Mouse (Mus musculus) midbrain, embryonic 10.5 days (tissue): Measurements from ENCODE around the gene Ksr2. TPM values are rescaled to one million over a fixed set of nuclear protein-coding genes. Genes with fewer than 3 reads are reported as not detected.

Experiments
- DNase-seq: peaks from one replicate; pipeline ENCODE4 v3.0.0-alpha.2; 2017; ENCODE audit warnings: low spot score
- H3K27ac ChIP-seq: fragments of 300-500 bp; sonication (generic); replicated peaks from 2 replicates; pipeline ENCODE4 v1.5.1; 2016; ENCODE audit warnings: mild to moderate bottlenecking
- H3K27me3 ChIP-seq: fragments of 300-500 bp; sonication (generic); 2 replicates; pipeline ENCODE4 v1.6.1; 2016; ENCODE audit warnings: low read depth, mild to moderate bottlenecking; ENCODE audit not compliant: poor library complexity, severe bottlenecking
- H3K36me3 ChIP-seq: fragments of 300-500 bp; sonication (generic); 2 replicates; pipeline ENCODE4 v1.6.1; 2016; ENCODE audit warnings: mild to moderate bottlenecking, moderate library complexity
- H3K4me1 ChIP-seq: fragments of 300-500 bp; sonication (generic); 2 replicates; pipeline ENCODE4 v1.6.1; 2016
- H3K4me3 ChIP-seq: fragments of 300-500 bp; sonication (generic); 2 replicates; pipeline ENCODE4 v1.5.1; 2016; ENCODE audit warnings: mild to moderate bottlenecking, moderate library complexity
- H3K9me3 ChIP-seq: fragments of 300-500 bp; sonication (generic); replicated peaks from 2 replicates; pipeline ENCODE4 v1.6.1; 2016; ENCODE audit warnings: mild to moderate bottlenecking
- WGBS: fragments of 180-500 bp; shearing (Covaris S2); methylation state at CpG from one replicate; pipeline ENCODE4 v1.1.7; 2016; 5-methylcytosine and 5-hydroxymethylcytosine counted together
- polyA plus RNA-seq: library from polyadenylated mRNA; unstranded; fragments of >200 nt; fragmentation: Nextera tagmentation; extraction: Ambion mirVana; gene quantifications from 2 replicates; pipeline ENCODE4 v1.2.1, GENCODE M21; 2016

Ksr2 gene
- polyA plus RNA-seq, 1 experiment from 2014 or later = 0.52 TPM

DNA sequence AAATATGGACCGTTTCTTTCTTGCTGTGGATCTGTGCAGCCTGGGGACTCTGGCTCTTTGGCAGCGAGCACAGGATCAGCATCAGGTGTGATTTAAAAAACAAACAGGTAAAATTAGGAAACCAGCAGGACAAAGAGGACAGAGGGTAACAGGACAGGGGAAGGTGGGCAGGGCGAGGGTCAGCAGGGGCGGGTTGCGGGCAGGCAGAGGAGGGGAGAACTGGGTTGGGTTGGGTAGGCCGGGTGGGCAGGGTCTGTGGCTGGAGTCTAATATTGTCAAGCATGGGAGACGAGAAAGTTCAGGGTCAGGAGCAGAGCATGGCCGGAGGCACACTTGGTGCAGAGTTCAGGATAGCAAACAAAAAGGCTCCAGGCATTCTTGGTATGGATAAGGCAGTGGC, 43.8 kb downstream of the Ksr2 start:
- no peaks in the 10 kb centered on the region for H3K27me3 ChIP-seq
- H3K27ac ChIP-seq = peak overlapping the region; percentile 52; the same call in 1 of the 2 replicates
- H3K9me3 ChIP-seq = peaks cover 7% of the 10 kb centered on the region; the same call in 1 of the 2 replicates
- DNase-seq = no peak
- H3K4me1 ChIP-seq = peaks cover 32% of the 10 kb centered on the region
- no peaks in the 10 kb centered on the region for H3K36me3 ChIP-seq
- 83% methylated on average over 8 of the region's 8 CpGs for WGBS
- no peak overlapping the region for H3K4me3 ChIP-seq

DNA sequence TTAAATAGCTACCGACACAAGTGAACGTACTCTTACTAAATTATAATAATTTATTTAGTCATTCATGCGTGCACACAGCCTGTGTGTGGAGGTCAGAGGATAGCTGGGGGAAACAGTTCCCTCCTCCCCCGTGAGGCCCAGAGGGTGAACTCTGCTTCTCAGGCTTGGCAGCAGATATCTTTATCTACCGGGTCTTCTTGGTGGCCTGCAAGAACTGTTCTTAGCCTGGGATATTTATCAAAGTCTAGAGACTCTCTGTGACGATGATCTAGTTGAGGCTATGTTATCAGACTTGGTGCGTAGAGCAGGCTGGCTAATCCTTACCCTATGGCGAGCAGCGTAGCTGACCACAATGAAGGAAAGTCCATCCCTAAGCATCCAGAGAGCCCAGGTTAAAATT, 45.1 kb downstream of the Ksr2 start:
- H3K27ac ChIP-seq = no peak overlapping the region
- WGBS = 85% methylated on average over 9 of the region's 9 CpGs
- H3K36me3 ChIP-seq = no peaks in the 10 kb centered on the region
- H3K9me3 ChIP-seq = peaks cover 7% of the 10 kb centered on the region; the same call in 1 of the 2 replicates
- peaks cover 32% of the 10 kb centered on the region for H3K4me1 ChIP-seq
- no peak for DNase-seq
- H3K27me3 ChIP-seq = no peaks in the 10 kb centered on the region
- H3K4me3 ChIP-seq = no peak overlapping the region

DNA sequence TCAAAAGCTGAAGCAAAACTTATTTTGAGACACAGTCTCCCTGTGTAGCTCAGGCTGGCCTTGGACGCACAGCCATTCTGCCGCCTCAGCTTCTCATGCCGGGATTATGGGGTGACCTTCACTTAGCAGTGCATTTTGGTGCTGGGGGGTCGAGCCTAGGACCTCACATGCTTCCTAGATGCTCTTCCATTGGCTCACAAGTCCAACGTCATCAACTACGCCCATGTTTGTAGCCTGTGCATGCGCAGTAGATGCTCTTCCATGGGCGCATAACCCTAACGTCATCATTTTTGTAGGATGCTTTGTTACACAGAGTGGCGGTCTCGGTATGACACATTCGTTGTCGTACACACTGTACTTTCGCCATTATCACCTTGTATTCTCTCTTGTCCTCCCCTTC, 46.5 kb downstream of the Ksr2 start:
- Histone ChIP-seq H3K36me3 (no peaks in the 10 kb centered on the region), H3K27me3 (no peaks in the 10 kb centered on the region), H3K9me3 (peaks cover 7% of the 10 kb centered on the region; the same call in 1 of the 2 replicates), H3K27ac (no peak overlapping the region), H3K4me3 (no peak overlapping the region), H3K4me1 (peaks cover 30% of the 10 kb centered on the region)
- WGBS = 95% methylated on average over 14 of the region's 14 CpGs
- DNase-seq = no peak

DNA sequence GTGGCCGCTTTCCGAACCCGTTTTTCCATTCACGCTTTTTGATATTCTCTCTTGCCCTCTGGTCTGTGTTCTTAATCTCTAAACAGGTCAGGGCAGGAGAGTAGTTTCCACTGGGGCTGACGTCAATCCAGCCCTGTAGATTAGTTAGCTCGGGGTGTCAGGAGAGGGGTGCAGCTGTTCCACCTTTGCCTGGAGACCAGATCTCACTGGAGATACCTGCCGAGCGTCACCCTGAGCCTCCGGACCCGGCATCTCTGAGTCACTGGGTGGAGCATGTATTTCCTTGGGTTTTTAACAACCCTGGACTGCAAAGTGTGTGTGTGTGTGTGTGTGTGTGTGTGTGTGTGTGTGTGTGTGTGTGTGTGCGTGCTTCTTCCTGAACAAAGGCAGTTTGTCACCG, 53.3 kb downstream of the Ksr2 start:
- WGBS = 84% methylated on average over 12 of the region's 12 CpGs
- no peak overlapping the region for H3K4me3 ChIP-seq

DNA sequence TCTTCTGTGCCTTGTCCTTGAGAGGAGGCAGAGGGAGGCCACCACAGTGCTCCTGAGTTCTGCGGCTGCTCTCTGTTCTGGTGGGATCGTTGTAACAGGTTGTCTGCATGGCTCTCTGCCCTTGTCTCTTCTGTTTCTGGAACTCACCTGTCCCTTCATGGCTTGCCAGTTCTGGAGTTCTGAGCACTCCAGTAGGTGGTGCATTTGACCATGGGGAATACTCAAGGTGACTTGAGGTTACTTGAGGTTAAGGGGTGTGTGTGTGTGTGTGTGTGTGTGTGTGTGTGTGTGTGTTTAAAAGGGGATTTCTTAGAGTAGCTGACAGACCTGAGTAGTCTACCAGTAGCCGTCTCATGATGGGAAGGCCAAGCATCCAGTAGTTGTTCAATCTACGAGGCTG, 55.2 kb downstream of the Ksr2 start:
- H3K27ac ChIP-seq = no peak overlapping the region
- no peaks in the 10 kb centered on the region for H3K4me1 ChIP-seq
- DNase-seq = no peak
- no peaks in the 10 kb centered on the region for H3K9me3 ChIP-seq
- 89% methylated on average over 4 of the region's 4 CpGs for WGBS
- no peaks in the 10 kb centered on the region for H3K27me3 ChIP-seq
- H3K36me3 ChIP-seq = no peaks in the 10 kb centered on the region
- H3K4me3 ChIP-seq = no peak overlapping the region

More for the DNA sequence above, 53.3 kb downstream of the Ksr2 start:
- no peaks in the 10 kb centered on the region for H3K36me3 ChIP-seq
- no peak for DNase-seq
- H3K27ac ChIP-seq = no peak overlapping the region
- H3K27me3 ChIP-seq = no peaks in the 10 kb centered on the region
- H3K9me3 ChIP-seq = no peaks in the 10 kb centered on the region
- no peaks in the 10 kb centered on the region for H3K4me1 ChIP-seq

GRCm38 (mm10) chr5:117469572-117469971, 55.8 kb downstream of the Ksr2 start:
- H3K9me3 ChIP-seq = no peaks in the 10 kb centered on the region
- H3K27ac ChIP-seq = no peak overlapping the region
- no peak overlapping the region for H3K4me3 ChIP-seq
- DNase-seq = no peak
- no peaks in the 10 kb centered on the region for H3K27me3 ChIP-seq
- H3K36me3 ChIP-seq = no peaks in the 10 kb centered on the region
- WGBS = 94% methylated on average over 8 of the region's 8 CpGs
- no peaks in the 10 kb centered on the region for H3K4me1 ChIP-seq

DNA sequence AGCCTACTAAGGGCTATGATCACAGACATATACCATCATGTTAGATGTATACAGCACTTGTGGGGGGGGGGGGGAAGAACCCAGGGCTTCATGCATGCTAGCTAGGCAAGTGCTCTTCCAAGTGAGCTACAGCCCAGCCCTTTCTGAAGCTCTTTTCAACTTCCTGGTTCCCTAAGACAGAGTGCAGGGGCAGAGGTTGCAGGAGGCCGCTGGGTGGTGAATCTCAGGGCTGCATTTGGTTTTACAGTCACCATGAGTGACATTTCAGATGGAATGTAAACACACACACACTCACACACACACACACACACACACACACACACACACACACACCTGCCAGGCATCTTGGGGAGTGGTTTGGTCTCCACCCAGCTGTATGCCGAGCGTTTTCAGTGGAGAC, 67.4 kb downstream of the Ksr2 start:
- H3K27me3 ChIP-seq = no peaks in the 10 kb centered on the region
- no peak for DNase-seq
- H3K9me3 ChIP-seq = no peaks in the 10 kb centered on the region
- peaks cover 8% of the 10 kb centered on the region; the same call in 1 of the 2 replicates for H3K4me1 ChIP-seq
- no peak overlapping the region for H3K4me3 ChIP-seq
- no peaks in the 10 kb centered on the region for H3K36me3 ChIP-seq
- 82% methylated on average over 3 of the region's 3 CpGs for WGBS
- no peak overlapping the region for H3K27ac ChIP-seq

DNA sequence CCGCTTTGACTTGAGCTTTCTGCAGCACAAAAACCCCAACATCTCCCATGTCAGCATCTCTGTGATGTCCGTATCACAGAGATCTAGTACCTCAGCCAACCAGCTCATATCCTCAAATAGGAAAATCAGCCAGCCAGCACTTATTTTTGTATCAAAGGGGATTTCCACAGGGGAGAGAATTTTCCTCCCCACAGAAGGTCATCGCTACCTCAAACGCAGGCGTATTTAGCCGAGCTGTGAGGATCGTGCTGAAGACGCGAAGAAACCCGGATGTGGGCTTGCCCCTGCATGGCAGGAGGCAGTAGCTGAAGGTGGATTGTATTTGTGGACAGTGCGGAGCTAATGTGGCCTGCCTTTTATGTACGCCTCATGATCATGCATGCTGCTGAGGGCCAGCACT, 67.8 kb downstream of the Ksr2 start:
- H3K9me3 ChIP-seq = no peaks in the 10 kb centered on the region
- DNase-seq = no peak
- H3K27ac ChIP-seq = 0 out of 2 replicates have a peak overlapping the region, but pooled peaks have one; percentile 33
- no peaks in the 10 kb centered on the region for H3K27me3 ChIP-seq
- H3K4me3 ChIP-seq = no peak overlapping the region
- WGBS = 86% methylated on average over 12 of the region's 12 CpGs
- H3K36me3 ChIP-seq = no peaks in the 10 kb centered on the region
- peaks cover 8% of the 10 kb centered on the region; the same call in 1 of the 2 replicates for H3K4me1 ChIP-seq

DNA sequence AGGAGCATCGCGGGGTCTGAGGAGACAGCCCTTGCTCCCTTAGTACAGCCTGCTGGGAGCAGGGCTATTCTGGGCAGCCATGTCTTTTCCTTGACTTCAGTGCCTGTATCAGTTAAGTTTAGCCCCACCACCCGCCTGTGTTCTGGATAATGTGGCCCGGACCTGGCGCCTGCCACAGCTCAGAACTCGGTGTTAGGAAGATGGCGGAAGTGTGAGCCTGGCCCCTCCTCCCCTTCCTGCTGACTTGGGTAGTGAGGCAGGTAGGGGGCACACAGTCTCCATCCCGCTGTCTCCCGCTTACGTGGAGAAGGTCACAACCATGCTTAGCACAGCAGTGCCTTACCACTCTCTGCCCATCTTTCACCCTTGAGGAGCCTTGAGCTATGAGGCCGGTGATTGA, 68.2 kb downstream of the Ksr2 start:
- Histone ChIP-seq H3K4me3 (no peak overlapping the region), H3K4me1 (peaks cover 8% of the 10 kb centered on the region; the same call in 1 of the 2 replicates), H3K27me3 (no peaks in the 10 kb centered on the region), H3K36me3 (no peaks in the 10 kb centered on the region), H3K9me3 (no peaks in the 10 kb centered on the region), H3K27ac (no peak overlapping the region)
- DNase-seq = no peak
- 85% methylated on average over 11 of the region's 11 CpGs for WGBS

DNA sequence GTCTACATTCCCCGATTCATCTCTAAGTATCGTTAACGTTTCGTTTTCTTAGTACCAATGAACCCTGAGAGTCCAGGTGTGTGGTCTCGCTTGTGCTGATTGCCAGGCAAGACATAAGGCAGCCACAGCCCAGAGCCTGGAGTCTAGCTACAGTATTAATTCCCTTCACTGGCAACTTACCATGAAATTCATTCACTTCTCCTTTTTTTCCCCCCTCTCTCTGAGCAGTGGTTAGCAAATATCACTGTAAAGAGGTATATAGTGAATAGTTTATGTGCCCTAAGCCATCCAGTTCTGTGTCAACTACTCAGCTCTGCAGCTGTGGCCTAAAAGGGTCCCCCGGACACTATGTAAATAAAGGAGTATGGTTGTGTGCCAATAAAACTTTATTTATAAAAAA, 71.6 kb downstream of the Ksr2 start:
- WGBS = 89% methylated on average over 6 of the region's 6 CpGs
- Histone ChIP-seq H3K27me3 (no peaks in the 10 kb centered on the region), H3K4me1 (peaks cover 8% of the 10 kb centered on the region; the same call in 1 of the 2 replicates), H3K27ac (no peak overlapping the region), H3K4me3 (no peak overlapping the region), H3K36me3 (no peaks in the 10 kb centered on the region), H3K9me3 (no peaks in the 10 kb centered on the region)
- no peak for DNase-seq

GRCm38 (mm10) chr5:117486092-117486491, 72.3 kb downstream of the Ksr2 start:
- peaks cover 8% of the 10 kb centered on the region; the same call in 1 of the 2 replicates for H3K4me1 ChIP-seq
- no peak for DNase-seq
- no peaks in the 10 kb centered on the region for H3K9me3 ChIP-seq
- no peak overlapping the region for H3K4me3 ChIP-seq
- H3K27me3 ChIP-seq = no peaks in the 10 kb centered on the region
- no peak overlapping the region for H3K27ac ChIP-seq
- WGBS = 68% methylated on average over 7 of the region's 7 CpGs
- no peaks in the 10 kb centered on the region for H3K36me3 ChIP-seq

GRCm38 (mm10) chr5:117488155-117488554, 74.4 kb downstream of the Ksr2 start:
- no peak for DNase-seq
- no peak overlapping the region for H3K4me3 ChIP-seq
- H3K9me3 ChIP-seq = no peaks in the 10 kb centered on the region
- H3K4me1 ChIP-seq = peaks cover 18% of the 10 kb centered on the region
- WGBS = 85% methylated on average over 6 of the region's 6 CpGs
- no peaks in the 10 kb centered on the region for H3K36me3 ChIP-seq
- no peaks in the 10 kb centered on the region for H3K27me3 ChIP-seq
- no peak overlapping the region for H3K27ac ChIP-seq

DNA sequence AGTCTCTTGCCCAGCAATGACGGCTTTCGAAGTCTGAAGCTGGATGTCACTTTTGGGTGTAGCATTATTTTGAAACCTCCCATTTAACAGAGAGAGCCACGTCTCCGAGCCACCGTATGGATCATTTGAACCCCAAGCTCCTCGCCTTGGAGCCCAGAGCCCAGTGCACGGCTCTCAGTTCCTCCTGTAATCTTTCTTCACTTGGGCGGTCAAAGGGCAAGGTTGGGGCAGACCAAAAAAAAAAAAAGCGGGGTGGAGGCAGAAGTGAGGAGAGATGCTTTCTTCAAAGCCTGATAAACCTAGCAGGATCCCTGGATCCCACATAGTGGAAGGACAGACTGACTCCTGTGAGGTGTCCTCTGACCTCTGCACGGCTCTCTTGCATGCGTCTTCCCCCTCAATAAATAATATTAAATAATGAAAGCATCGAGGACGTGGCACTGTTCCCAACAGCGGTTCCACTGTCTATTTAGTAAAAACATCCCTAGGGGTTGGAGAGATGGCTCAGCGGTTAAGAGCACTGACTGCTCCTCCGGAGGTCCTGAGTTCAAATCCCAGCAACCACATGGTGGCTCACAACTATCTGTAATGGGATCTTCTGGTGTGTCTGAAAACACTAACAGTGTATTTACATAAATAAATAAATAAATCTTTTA, 75.0 kb downstream of the Ksr2 start:
- WGBS = 92% methylated on average over 16 of the region's 16 CpGs
- no peak for DNase-seq
- H3K36me3 ChIP-seq = no peaks in the 10 kb centered on the region

More for the DNA sequence above, 75.0 kb downstream of the Ksr2 start:
- Histone ChIP-seq H3K4me1 (peaks cover 24% of the 10 kb centered on the region), H3K27me3 (no peaks in the 10 kb centered on the region), H3K9me3 (no peaks in the 10 kb centered on the region), H3K4me3 (no peak overlapping the region), H3K27ac (no peak overlapping the region)
